Mouse (Mus musculus) midbrain, embryonic 14.5 days (tissue): ENCODE measurements around the gene Trio. TPM values are rescaled to one million over a fixed set of nuclear protein-coding genes. Genes with fewer than 3 reads are reported as not detected.
A peak's percentile ranks its signal among the peaks of the same experiment; 100 is the strongest.

Experiments used
- ATAC-seq: fragments of 200-750 bp; cut with Nextera tagmentation; 2 replicates; pipeline ENCODE4 v1.8.0; 2017; ENCODE audit warnings: moderate number of reproducible peaks, moderate library complexity; ENCODE audit not compliant: low FRiP score, low TSS enrichment
- DNase-seq: peaks from one replicate; pipeline ENCODE4 v3.0.0-alpha.2; 2015
- H3K27ac ChIP-seq: fragments of 300-500 bp; sonication (generic); replicated peaks from 2 replicates; pipeline ENCODE4 v1.5.1; 2014; ENCODE audit warnings: mild to moderate bottlenecking, low read depth, low read length, moderate library complexity
- H3K27me3 ChIP-seq: fragments of 300-500 bp; sonication (generic); 2 replicates; pipeline ENCODE4 v1.6.1; 2014; ENCODE audit warnings: low read length, control low read depth, mixed read lengths; ENCODE audit not compliant: control insufficient read depth, insufficient read depth
- H3K36me3 ChIP-seq: fragments of 300-500 bp; sonication (generic); 2 replicates; pipeline ENCODE4 v1.6.1; 2014; ENCODE audit warnings: low read length, control low read depth; ENCODE audit not compliant: control insufficient read depth, insufficient read depth
- H3K4me1 ChIP-seq: fragments of 300-500 bp; sonication (generic); 2 replicates; pipeline ENCODE4 v1.6.1; 2014; ENCODE audit warnings: mild to moderate bottlenecking, antibody characterized with exemption, low read length, control low read depth; ENCODE audit not compliant: control insufficient read depth, insufficient read depth
- H3K4me2 ChIP-seq: fragments of 300-500 bp; sonication (generic); 2 replicates; pipeline ENCODE4 v1.6.1; 2014; ENCODE audit warnings: mild to moderate bottlenecking, low read length, moderate library complexity
- H3K4me3 ChIP-seq: fragments of 300-500 bp; sonication (generic); replicated peaks from 2 replicates; pipeline ENCODE4 v1.5.1; 2014; ENCODE audit warnings: low read depth, low read length
- H3K9ac ChIP-seq: fragments of 300-500 bp; sonication (generic); replicated peaks from 2 replicates; pipeline ENCODE4 v1.6.1; 2014; ENCODE audit warnings: mild to moderate bottlenecking, low read length, moderate library complexity
- H3K9me3 ChIP-seq: fragments of 300-500 bp; sonication (generic); 2 replicates; pipeline ENCODE4 v1.6.1; 2016; ENCODE audit warnings: low read length, control low read depth, mixed read lengths; ENCODE audit not compliant: control insufficient read depth
- WGBS: fragments of 180-500 bp; shearing (Covaris S2); extraction: QIAGEN DNeasy Blood & Tissue Kit; methylation state at CpG from one replicate; pipeline ENCODE4 v1.1.7; 2014; 5-methylcytosine and 5-hydroxymethylcytosine counted together
- polyA plus RNA-seq: library from polyadenylated mRNA; unstranded; fragments of >200 nt; fragmentation: Nextera tagmentation; extraction: Ambion mirVana; gene quantifications from 2 replicates; pipeline ENCODE4 v1.2.1, GENCODE M21; 2014

Trio gene
- polyA plus RNA-seq, 1 experiment from 2014 or later = 56.5 TPM

GRCm38 (mm10) chr15:27708968-27709612, 316.6 kb downstream of the Trio start:
- Histone ChIP-seq H3K4me2 (no peak overlapping the region), H3K9me3 (no peaks in the 10 kb centered on the region), H3K27me3 (no peaks in the 10 kb centered on the region), H3K4me1 (no peaks in the 10 kb centered on the region), H3K4me3 (no peak overlapping the region), H3K36me3 (no peaks in the 10 kb centered on the region), H3K27ac (no peak overlapping the region), H3K9ac (no peak overlapping the region)
- DNase-seq (no peak), ATAC-seq (no peak)
- 92% methylated on average over 7 of the region's 7 CpGs for WGBS

GRCm38 (mm10) chr15:27708499-27708898, 317.1 kb downstream of the Trio start:
- Histone ChIP-seq H3K4me1 (no peaks in the 10 kb centered on the region), H3K9me3 (no peaks in the 10 kb centered on the region), H3K4me3 (no peak overlapping the region), H3K36me3 (no peaks in the 10 kb centered on the region), H3K27me3 (no peaks in the 10 kb centered on the region), H3K27ac (no peak overlapping the region), H3K4me2 (no peak overlapping the region), H3K9ac (no peak overlapping the region)
- DNase-seq (no peak), ATAC-seq (no peak)
- WGBS = 61% methylated on average over 3 of the region's 3 CpGs

GRCm38 (mm10) chr15:27702972-27703313, 322.7 kb downstream of the Trio start:
- Histone ChIP-seq H3K27me3 (no peaks in the 10 kb centered on the region), H3K36me3 (no peaks in the 10 kb centered on the region), H3K9me3 (no peaks in the 10 kb centered on the region), H3K4me3 (no peak overlapping the region), H3K9ac (no peak overlapping the region), H3K4me2 (no peak overlapping the region), H3K27ac (no peak overlapping the region), H3K4me1 (no peaks in the 10 kb centered on the region)
- ATAC-seq (no peak), DNase-seq (no peak)
- WGBS = 25% methylated on average over 1 of the region's 1 CpGs

GRCm38 (mm10) chr15:27702031-27702971, 323.3 kb downstream of the Trio start:
- Histone ChIP-seq H3K27ac (no peak overlapping the region), H3K27me3 (no peaks in the 10 kb centered on the region), H3K4me1 (no peaks in the 10 kb centered on the region), H3K4me2 (no peak overlapping the region), H3K4me3 (no peak overlapping the region), H3K36me3 (no peaks in the 10 kb centered on the region), H3K9ac (no peak overlapping the region), H3K9me3 (no peaks in the 10 kb centered on the region)
- peak; percentile 18 for DNase-seq
- no peak for ATAC-seq
- WGBS = 40% methylated on average over 11 of the region's 11 CpGs

GRCm38 (mm10) chr15:27697632-27698031, 328.0 kb downstream of the Trio start:
- Histone ChIP-seq H3K4me3 (no peak overlapping the region), H3K4me2 (no peak overlapping the region), H3K9me3 (no peaks in the 10 kb centered on the region), H3K4me1 (no peaks in the 10 kb centered on the region), H3K9ac (no peak overlapping the region), H3K36me3 (no peaks in the 10 kb centered on the region), H3K27ac (no peak overlapping the region), H3K27me3 (no peaks in the 10 kb centered on the region)
- DNase-seq (no peak), ATAC-seq (no peak)
- WGBS = 96% methylated on average over 5 of the region's 5 CpGs

DNA sequence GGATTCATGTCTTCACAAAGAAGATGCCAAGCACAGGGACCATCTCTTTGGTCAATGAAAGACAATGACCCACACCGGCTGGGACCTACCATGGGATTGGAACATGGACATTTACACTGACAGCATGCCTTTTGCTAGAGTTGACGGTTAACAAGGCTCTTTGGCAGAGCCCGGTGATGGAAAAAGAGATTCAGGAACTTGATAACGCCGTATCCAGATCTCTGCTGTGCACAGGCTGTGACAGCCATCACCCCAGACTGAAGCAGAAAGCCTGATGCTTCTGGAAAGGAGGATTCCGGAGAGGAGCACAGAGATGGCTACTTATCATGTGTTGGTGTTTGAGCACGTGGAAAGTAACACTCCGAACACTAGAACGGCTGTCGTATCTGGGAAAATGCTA, 332.4 kb downstream of the Trio start:
- 93% methylated on average over 10 of the region's 10 CpGs for WGBS
- DNase-seq (no peak), ATAC-seq (no peak)
- Histone ChIP-seq H3K36me3 (no peaks in the 10 kb centered on the region), H3K4me3 (no peak overlapping the region), H3K27ac (no peak overlapping the region), H3K9ac (no peak overlapping the region), H3K27me3 (no peaks in the 10 kb centered on the region), H3K4me1 (no peaks in the 10 kb centered on the region), H3K9me3 (no peaks in the 10 kb centered on the region), H3K4me2 (no peak overlapping the region)

DNA sequence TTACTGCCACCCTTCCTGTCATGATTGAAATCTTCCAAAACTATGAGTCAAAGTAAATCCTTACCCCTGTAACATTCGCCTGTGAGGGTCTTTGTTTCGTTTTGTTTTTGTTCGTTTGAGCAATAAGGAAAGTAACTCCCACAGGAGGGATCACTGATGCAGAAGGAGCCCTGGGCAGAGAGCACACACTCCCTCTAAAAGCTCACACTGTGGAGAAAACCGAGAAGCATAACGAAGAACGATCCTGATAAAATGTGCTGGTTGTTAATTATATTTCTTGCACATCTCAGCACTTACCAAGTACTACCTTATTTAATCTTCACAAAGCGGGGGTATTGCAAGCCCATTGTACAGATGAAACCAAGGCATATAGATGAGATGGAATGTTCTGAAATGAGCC, 333.5 kb downstream of the Trio start:
- no peak for ATAC-seq
- Histone ChIP-seq H3K9me3 (no peaks in the 10 kb centered on the region), H3K4me2 (no peak overlapping the region), H3K27me3 (no peaks in the 10 kb centered on the region), H3K27ac (no peak overlapping the region), H3K4me3 (no peak overlapping the region), H3K9ac (no peak overlapping the region), H3K4me1 (no peaks in the 10 kb centered on the region), H3K36me3 (no peaks in the 10 kb centered on the region)
- 76% methylated on average over 7 of the region's 7 CpGs for WGBS
- no peak for DNase-seq

GRCm38 (mm10) chr15:27691213-27691612, 334.4 kb downstream of the Trio start:
- H3K27me3 ChIP-seq = no peaks in the 10 kb centered on the region
- H3K9ac ChIP-seq = no peak overlapping the region
- H3K36me3 ChIP-seq = no peaks in the 10 kb centered on the region
- H3K4me2 ChIP-seq = no peak overlapping the region
- no peaks in the 10 kb centered on the region for H3K9me3 ChIP-seq
- no peaks in the 10 kb centered on the region for H3K4me1 ChIP-seq
- H3K27ac ChIP-seq = no peak overlapping the region
- no peak for ATAC-seq
- WGBS = 93% methylated on average over 7 of the region's 7 CpGs
- H3K4me3 ChIP-seq = no peak overlapping the region
- DNase-seq = no peak
